Mouse (Mus musculus): ENCODE data around the gene 2410137M14Rik. TPM values are rescaled to one million over a fixed set of nuclear protein-coding genes. Genes with fewer than 3 reads are reported as not detected.
"Not testable (repeated sequence)": the region's sequence is repeated elsewhere in the genome, so short reads cannot be mapped to it uniquely, and the experiment has no call there.

Gene 2410137M14Rik
- polyA plus RNA-seq (2016; fragmentation: Nextera tagmentation; extraction: Ambion mirVana): not detected in 2 replicates

DNA sequence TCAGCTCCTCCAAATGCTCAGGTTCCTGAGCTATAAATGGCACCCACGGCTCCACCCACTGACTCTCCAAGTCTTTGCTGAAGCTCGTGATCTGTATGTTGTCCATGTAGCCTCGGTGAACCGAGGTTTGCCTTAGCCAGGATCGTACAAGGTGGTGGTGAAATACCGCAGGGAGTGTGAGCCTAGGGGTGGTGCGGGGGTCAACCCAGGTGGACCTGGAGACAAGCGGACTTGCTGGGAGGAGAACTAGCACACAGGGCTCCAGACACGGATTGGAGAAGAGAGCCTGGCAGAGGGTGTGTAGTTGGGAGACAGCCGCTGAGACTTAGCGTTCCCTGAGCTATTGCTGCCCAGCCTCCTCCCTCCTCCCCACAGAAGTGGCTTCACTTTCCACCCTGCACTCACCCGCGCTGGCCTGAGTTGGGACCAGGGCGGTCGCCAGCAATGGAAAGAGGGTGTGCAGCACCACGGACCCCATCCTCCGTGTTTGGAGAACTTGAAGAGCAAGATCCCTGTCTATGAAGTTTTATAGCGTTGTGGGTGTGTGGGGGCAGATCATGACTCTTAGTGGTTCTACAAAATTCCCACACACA, at the start of gene 2410137M14Rik:
TSS of gene 2410137M14Rik (minus strand) at position 17 of the 593 bp plus-strand sequence.
- Histone ChIP-seq H3K9ac (replicated peaks) (0 out of 2 replicates have a peak within 1 kb of the TSS, but pooled peaks have one; percentile 4), H3K36me3 (no peaks in the 10 kb centered on the region), H3K4me3 (replicated peaks) (0 out of 2 replicates have a peak within 1 kb of the TSS, but pooled peaks have one; percentile 9), H3K9me3 (no peaks in the 10 kb centered on the region), H3K27me3 (peaks cover 2% of the 10 kb centered on the region; the same call in 1 of the 2 replicates), H3K4me2 (peak within 1 kb of the TSS; percentile 49), H3K27ac (no peak within 1 kb of the TSS), H3K4me1 (replicated peaks) (peaks cover 12% of the 10 kb centered on the region)
- ATAC-seq (ENCODE audit: insufficient number of reproducible peaks, insufficient read depth, low FRiP score, low TSS enrichment, low read depth): no peak; the same call in 1 of the 2 replicates
- WGBS: 10% methylated on average over 18 of the region's 18 CpGs

DNA sequence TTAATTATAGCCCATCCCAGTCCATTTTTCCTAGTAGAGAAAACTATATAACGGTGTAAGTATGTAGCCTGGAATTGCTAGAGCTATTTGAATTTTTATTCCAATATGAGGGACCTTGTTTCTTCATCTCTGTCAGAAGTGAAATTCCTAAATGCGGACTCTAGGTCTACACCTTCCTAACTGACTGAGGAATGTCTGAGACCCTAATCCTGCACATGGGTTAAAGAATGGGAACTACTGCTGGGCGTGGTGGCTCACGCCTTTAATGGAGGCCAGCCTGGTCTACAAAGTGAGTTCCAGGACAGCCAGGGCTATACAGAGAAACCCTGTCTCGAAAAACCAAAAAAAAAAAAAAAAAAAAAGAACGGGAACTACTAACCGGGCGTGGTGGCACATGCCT, 48.1 kb upstream of the 2410137M14Rik start:
- Histone ChIP-seq H3K4me2 (peak overlapping the region; percentile 55), H3K27me3 (no peaks in the 10 kb centered on the region), H3K4me3 (replicated peaks) (peak overlapping the region; percentile 43), H3K9ac (replicated peaks) (peak overlapping the region; percentile 37; the same call in 1 of the 2 replicates), H3K4me1 (replicated peaks) (no peaks in the 10 kb centered on the region), H3K27ac (peak overlapping the region; percentile 97), H3K36me3 (no peaks in the 10 kb centered on the region), H3K9me3 (no peaks in the 10 kb centered on the region)
- 68% methylated on average over 8 of the region's 8 CpGs for WGBS
- ATAC-seq (ENCODE audit: insufficient number of reproducible peaks, insufficient read depth, low FRiP score, low TSS enrichment, low read depth): 0 out of 2 replicates have a peak, but pooled peaks have one; percentile 5

DNA sequence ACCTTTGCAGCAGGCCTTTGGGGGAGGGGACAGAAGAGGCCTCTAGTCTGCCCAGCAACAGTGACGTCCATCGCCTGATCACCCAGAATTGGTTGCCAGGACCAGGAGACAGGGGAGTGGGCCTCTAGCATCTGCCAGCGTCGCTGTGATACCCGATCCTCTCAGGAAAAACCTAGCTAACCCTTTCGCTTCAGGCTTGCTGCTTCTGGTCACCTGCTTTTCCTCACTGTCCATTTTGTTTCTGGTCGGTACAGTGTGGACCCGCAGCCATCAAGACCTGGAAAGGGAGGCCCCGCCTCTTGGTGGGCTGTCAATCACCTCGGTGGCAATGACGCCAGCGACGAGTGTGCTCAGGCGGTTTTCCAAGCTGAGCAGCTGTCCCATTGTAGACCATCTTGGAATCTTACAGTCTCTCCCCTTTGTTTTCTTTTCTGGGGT, 47.7 kb upstream of the 2410137M14Rik start:
- peak overlapping the region; percentile 43 for H3K4me3 ChIP-seq (replicated peaks)
- no peaks in the 10 kb centered on the region for H3K9me3 ChIP-seq
- no peaks in the 10 kb centered on the region for H3K4me1 ChIP-seq (replicated peaks)
- WGBS: under 1% methylated on average over 14 of the region's 14 CpGs
- peak overlapping the region; percentile 37; the same call in 1 of the 2 replicates for H3K9ac ChIP-seq (replicated peaks)
- peak overlapping the region; percentile 55 for H3K4me2 ChIP-seq
- H3K36me3 ChIP-seq: no peaks in the 10 kb centered on the region
- peak overlapping the region; percentile 97 for H3K27ac ChIP-seq
- peak; percentile 98 for ATAC-seq (ENCODE audit: insufficient number of reproducible peaks, insufficient read depth, low FRiP score, low TSS enrichment, low read depth)
- no peaks in the 10 kb centered on the region for H3K27me3 ChIP-seq

DNA sequence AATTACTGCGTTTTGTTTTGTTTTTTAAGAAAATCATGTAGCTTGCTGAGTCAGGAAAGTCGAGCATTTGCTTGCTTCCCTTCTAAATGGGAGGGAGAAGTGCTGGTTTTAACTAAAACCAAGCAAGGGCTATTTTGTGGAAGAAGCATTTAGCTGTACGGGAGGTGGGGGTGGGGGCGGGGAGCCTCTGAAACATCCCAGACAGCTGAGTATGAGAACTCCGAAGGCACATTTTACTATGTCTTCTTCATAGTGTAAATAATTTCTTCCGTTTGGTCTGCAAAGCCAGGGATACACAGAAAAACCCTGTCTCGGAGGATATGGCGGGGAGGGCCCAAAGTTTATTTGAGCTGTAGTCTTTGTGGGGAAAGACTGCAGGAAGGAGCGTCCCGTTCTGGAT, 47.2 kb upstream of the 2410137M14Rik start:
- H3K27me3 ChIP-seq: no peaks in the 10 kb centered on the region
- H3K4me3 ChIP-seq (replicated peaks): peak overlapping the region; percentile 43
- ATAC-seq (ENCODE audit: insufficient number of reproducible peaks, insufficient read depth, low FRiP score, low TSS enrichment, low read depth): peak; percentile 45
- no peaks in the 10 kb centered on the region for H3K36me3 ChIP-seq
- H3K9me3 ChIP-seq: no peaks in the 10 kb centered on the region
- WGBS: 4% methylated on average over 10 of the region's 10 CpGs
- peak overlapping the region; percentile 55; the same call in 1 of the 2 replicates for H3K9ac ChIP-seq (replicated peaks)
- no peaks in the 10 kb centered on the region for H3K4me1 ChIP-seq (replicated peaks)
- peak overlapping the region; percentile 97 for H3K27ac ChIP-seq
- peak overlapping the region; percentile 55 for H3K4me2 ChIP-seq

DNA sequence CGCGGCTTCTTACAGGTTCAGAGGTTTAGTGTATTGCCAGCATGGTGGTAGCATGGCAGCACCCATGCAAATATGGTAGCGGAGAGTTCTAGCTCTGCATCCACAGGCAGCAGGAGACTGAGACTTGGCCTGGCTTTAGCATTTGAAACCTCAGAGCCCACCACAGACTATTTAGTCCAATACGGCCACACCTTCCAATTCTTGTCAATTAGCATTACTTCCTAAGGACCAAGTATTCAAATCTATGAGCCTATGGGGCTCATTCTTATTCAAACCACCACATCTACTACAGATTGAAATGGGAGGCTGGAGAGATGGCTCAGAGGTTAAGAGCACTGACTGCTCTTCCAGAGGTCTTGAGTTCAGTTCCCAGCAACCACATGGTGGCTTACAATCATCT, 46.4 kb upstream of the 2410137M14Rik start:
- no peak overlapping the region for H3K9ac ChIP-seq (replicated peaks)
- H3K4me2 ChIP-seq: no peak overlapping the region
- no peak overlapping the region for H3K4me3 ChIP-seq (replicated peaks)
- ATAC-seq (ENCODE audit: insufficient number of reproducible peaks, insufficient read depth, low FRiP score, low TSS enrichment, low read depth): no peak
- H3K27ac ChIP-seq: peak overlapping the region; percentile 97
- H3K4me1 ChIP-seq (replicated peaks): no peaks in the 10 kb centered on the region
- no peaks in the 10 kb centered on the region for H3K27me3 ChIP-seq
- H3K9me3 ChIP-seq: no peaks in the 10 kb centered on the region
- H3K36me3 ChIP-seq: no peaks in the 10 kb centered on the region
- 93% methylated on average over 4 of the region's 4 CpGs for WGBS

DNA sequence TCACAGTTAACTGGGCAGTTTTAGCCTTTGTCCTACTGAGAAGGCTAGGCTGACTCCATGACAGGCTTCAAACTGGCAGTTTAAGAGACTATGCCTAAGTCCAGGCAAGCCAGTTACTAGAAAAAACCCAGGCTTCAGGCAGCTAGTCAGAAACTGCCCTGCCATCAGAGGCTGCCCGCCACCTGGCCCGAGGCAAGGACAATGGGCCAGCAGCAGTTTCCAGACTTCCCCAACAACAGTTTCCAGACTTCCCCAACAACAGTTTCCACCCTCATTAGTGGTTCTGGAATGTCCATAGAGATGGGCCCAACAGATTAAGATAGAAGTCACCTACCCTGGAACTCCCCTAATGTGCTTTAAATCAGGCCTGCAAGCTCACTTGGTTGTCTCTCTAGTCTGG, 45.4 kb upstream of the 2410137M14Rik start:
- no peak overlapping the region for H3K9ac ChIP-seq (replicated peaks)
- H3K27ac ChIP-seq: no peak overlapping the region
- ATAC-seq (ENCODE audit: insufficient number of reproducible peaks, insufficient read depth, low FRiP score, low TSS enrichment, low read depth): no peak
- H3K9me3 ChIP-seq: no peaks in the 10 kb centered on the region
- H3K4me2 ChIP-seq: no peak overlapping the region
- no peaks in the 10 kb centered on the region for H3K4me1 ChIP-seq (replicated peaks)
- no peaks in the 10 kb centered on the region for H3K36me3 ChIP-seq
- H3K27me3 ChIP-seq: no peaks in the 10 kb centered on the region
- no peak overlapping the region for H3K4me3 ChIP-seq (replicated peaks)
- 90% methylated on average over 2 of the region's 2 CpGs for WGBS

DNA sequence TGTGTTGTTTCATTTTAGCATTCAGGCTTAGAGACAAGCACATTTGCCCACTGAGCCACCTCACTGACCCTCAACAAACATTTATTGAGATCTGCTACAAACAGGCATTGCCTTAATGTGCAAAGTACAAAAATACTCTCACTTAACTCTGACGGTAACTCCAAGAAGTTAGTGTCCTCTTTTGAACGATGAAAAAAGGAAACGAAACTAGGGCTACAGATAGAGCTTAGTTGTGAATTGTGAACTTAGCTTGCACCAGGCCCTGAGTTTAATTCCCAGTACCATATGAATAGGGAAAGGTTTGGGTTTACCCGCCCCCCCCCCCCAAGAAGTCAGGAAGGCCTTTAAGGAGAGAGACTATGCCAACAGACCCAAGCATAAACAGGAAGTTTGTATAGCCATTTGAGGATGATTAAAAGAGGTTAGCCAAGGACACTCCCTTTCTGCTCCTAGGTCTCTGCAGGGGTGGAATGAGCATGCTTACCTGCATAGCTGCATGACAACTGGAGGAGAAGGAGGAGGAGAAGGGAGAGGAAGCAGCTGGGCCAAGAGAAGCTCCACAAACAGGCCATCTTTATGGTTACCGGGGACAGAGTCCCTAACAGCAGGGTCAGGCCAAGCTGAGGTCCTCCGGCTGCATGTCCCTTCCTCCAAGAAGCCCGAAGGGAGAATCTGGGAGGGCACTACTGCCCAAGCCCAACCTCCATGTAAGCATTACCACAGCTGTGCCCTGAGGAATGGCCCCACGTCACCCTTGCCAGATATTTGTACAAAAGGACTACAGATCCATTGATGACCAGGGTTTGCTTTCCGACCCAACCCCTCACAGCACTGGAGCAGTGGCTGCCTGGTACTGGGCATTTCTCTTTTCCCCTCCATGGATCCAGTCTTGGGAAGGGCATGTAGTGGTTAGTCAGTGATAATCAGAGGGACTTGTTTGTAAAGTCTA, 41.9 kb upstream of the 2410137M14Rik start, which contains the start of gene Mog:
TSS of gene Mog (minus strand) at position 771 of the 949 bp plus-strand sequence.
- H3K4me1 ChIP-seq (replicated peaks): no peaks in the 10 kb centered on the region
- 70% methylated on average over 9 of the region's 9 CpGs for WGBS
- no peaks in the 10 kb centered on the region for H3K9me3 ChIP-seq
- ATAC-seq (ENCODE audit: insufficient number of reproducible peaks, insufficient read depth, low FRiP score, low TSS enrichment, low read depth): no peak
- H3K4me3 ChIP-seq (replicated peaks): no peak within 1 kb of the TSS
- no peak within 1 kb of the TSS for H3K4me2 ChIP-seq
- no peaks in the 10 kb centered on the region for H3K27me3 ChIP-seq
- H3K9ac ChIP-seq (replicated peaks): no peak within 1 kb of the TSS
- H3K36me3 ChIP-seq: no peaks in the 10 kb centered on the region
- no peak within 1 kb of the TSS for H3K27ac ChIP-seq

DNA sequence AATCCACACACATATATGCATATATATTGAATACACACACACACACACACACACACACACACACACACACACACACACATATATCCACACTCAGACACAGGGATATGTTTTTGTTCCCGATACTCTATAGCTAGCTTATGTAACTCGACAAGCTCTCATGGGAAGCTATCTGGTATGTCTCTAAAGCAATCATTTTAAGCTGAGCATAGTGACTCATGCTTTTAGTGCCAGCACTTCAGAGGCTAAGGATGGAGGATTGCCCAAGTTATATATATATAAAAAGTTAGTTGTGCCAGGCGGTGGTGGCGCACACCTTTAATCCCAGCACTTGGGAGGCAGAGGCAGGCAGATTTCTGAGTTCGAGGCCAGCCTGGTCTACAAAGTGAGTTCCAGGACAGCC, 38.2 kb upstream of the 2410137M14Rik start:
- ATAC-seq (ENCODE audit: insufficient number of reproducible peaks, insufficient read depth, low FRiP score, low TSS enrichment, low read depth): not testable (repeated sequence)

DNA sequence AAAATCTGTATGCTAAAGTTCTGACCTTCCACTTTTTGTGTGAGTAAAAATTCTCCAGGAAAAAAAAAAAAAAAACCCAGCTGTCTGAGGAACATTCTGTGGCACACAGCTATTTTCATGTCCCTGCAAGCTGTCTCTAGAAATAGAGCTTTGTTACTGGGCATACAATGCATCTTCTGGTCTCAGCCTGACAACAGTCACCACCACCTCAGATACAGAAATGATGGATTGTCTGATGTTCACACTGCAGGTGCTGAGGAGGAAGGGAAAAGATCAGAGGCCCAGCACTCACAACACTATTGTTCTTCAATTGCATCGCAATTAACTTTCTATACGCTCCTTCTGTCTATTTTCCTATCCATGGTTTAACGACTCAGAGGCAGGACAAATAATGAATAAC, 37.3 kb upstream of the 2410137M14Rik start:
- Histone ChIP-seq H3K4me1 (replicated peaks) (no peaks in the 10 kb centered on the region), H3K27ac (no peak overlapping the region), H3K36me3 (no peaks in the 10 kb centered on the region), H3K9me3 (no peaks in the 10 kb centered on the region), H3K9ac (replicated peaks) (no peak overlapping the region), H3K4me3 (replicated peaks) (no peak overlapping the region), H3K4me2 (no peak overlapping the region), H3K27me3 (no peaks in the 10 kb centered on the region)
- ATAC-seq (ENCODE audit: insufficient number of reproducible peaks, insufficient read depth, low FRiP score, low TSS enrichment, low read depth): no peak
- WGBS: 78% methylated on average over 3 of the region's 3 CpGs

More for the DNA sequence above, 38.2 kb upstream of the 2410137M14Rik start:
- H3K9me3 ChIP-seq; H3K27me3 ChIP-seq; H3K4me1 ChIP-seq (replicated peaks); H3K4me2 ChIP-seq; H3K4me3 ChIP-seq (replicated peaks); H3K9ac ChIP-seq (replicated peaks); H3K36me3 ChIP-seq; H3K27ac ChIP-seq: not testable (repeated sequence)
- WGBS: 91% methylated on average over 5 of the region's 5 CpGs

DNA sequence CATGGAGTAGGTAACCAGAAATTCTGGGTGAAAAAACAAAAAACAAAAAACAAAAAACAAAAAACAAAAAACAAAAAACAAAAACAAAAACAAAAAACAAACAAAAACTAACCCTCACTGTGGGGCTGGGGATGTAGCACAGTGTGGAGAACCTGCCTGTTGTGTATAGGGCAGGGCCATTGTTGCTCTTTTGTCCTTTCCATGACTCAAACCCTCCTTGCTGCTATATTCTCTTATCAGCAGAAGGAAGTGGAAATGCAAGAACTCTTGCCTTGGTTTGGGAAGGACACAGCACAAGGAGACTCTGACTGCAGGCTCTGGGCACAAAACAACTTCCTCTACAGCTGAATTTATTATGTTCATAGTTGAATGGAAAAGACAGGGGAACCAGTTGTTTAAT, 35.3 kb upstream of the 2410137M14Rik start:
- Histone ChIP-seq H3K9ac (replicated peaks) (no peak overlapping the region), H3K27ac (no peak overlapping the region), H3K4me2 (no peak overlapping the region), H3K4me3 (replicated peaks) (no peak overlapping the region), H3K4me1 (replicated peaks) (no peaks in the 10 kb centered on the region), H3K27me3 (no peaks in the 10 kb centered on the region), H3K36me3 (peaks cover 9% of the 10 kb centered on the region), H3K9me3 (no peaks in the 10 kb centered on the region)
- no peak for ATAC-seq (ENCODE audit: insufficient number of reproducible peaks, insufficient read depth, low FRiP score, low TSS enrichment, low read depth)

DNA sequence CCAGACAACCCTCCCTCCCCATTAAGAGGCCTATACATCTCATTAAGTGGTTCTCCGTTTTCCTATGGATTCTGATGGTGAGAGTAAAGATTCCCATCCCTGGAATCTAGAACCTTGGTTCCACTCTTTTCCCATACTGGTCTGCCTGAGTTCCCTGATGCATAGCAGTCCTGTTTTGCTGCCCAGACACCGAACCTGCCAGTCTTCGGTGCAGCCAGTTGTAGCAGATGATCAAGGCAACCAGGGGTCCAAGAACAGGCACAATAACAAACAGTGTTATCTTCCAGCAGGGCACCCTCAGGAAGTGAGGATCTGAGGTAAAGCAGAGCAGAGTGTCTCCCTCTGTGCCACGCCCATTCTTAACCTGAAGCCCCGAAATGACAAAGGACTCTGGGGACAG, 31.1 kb upstream of the 2410137M14Rik start:
- Histone ChIP-seq H3K36me3 (peaks cover 51% of the 10 kb centered on the region), H3K27me3 (no peaks in the 10 kb centered on the region)
- 65% methylated on average over 5 of the region's 5 CpGs for WGBS

More for the DNA sequence above, 31.1 kb upstream of the 2410137M14Rik start:
- H3K4me3 ChIP-seq (replicated peaks): no peak overlapping the region
- H3K27ac ChIP-seq: no peak overlapping the region
- H3K4me1 ChIP-seq (replicated peaks): no peaks in the 10 kb centered on the region
- no peaks in the 10 kb centered on the region for H3K9me3 ChIP-seq
- H3K4me2 ChIP-seq: no peak overlapping the region
- ATAC-seq (ENCODE audit: insufficient number of reproducible peaks, insufficient read depth, low FRiP score, low TSS enrichment, low read depth): no peak
- H3K9ac ChIP-seq (replicated peaks): no peak overlapping the region

Data from limb, embryonic 12.5 days (tissue).